Comparison of ENCODE assay signal across 8 mouse cellular contexts in genomic region chr8:12385686-12386488, GRCm38 (mm10). TPM values are rescaled to one million over a fixed set of nuclear protein-coding genes. Genes with fewer than 3 reads are reported as not detected.
DNase-seq lines count a peak whose midpoint lies in the region; ATAC-seq and TF ChIP-seq lines count a peak whose summit lies in the region.

No protein-coding gene starts in this region.

- no peak for TF ChIP-seq CTCF in small intestine, adult 2 months (IDR thresholded peaks at IDR 0.05; ENCODE audit: extremely low read depth, insufficient read length, insufficient replicate concordance, low read depth, low read length)

- DNase-seq in liver, embryonic 11.5 days (ENCODE audit: low spot score), result no peak
- DNase-seq in liver, result no peak
- peak; percentile 69 for DNase-seq in forebrain, embryonic 10.5 days (ENCODE audit: extremely low spot score, low spot score)
- DNase-seq in limb, embryonic 11.5 days (ENCODE audit: low spot score), result peak; percentile 63
- no peak for DNase-seq in adrenal gland, postnatal 25 days
- no peak for DNase-seq in adrenal gland, adult 18-20 months (ENCODE audit: low spot score in 2 of 2)
- no peak for DNase-seq in kidney, postnatal 14 days

- 0 out of 2 replicates have a peak, but pooled peaks cover 4% of the 10 kb centered on the region for H3K4me1 ChIP-seq in liver, embryonic 11.5 days (replicated peaks; ENCODE audit: control insufficient read depth, insufficient read depth, low read length)
- H3K4me1 ChIP-seq in forebrain, embryonic 10.5 days, result peaks cover 85% of the 10 kb centered on the region
- peaks cover 5% of the 10 kb centered on the region; the same call in 1 of the 2 replicates for H3K4me1 ChIP-seq in limb, embryonic 11.5 days (ENCODE audit: control insufficient read depth, insufficient read depth, low read length)
- peaks cover 2% of the 10 kb centered on the region; the same call in 1 of the 2 replicates for H3K4me1 ChIP-seq in small intestine, adult 2 months (ENCODE audit: control insufficient read depth, insufficient read depth, insufficient read length, low read length)

- 1% methylated on average over 73 of the region's 74 CpGs for WGBS in liver, embryonic 11.5 days
- under 1% methylated on average over 74 of the region's 74 CpGs for WGBS in forebrain, embryonic 10.5 days
- under 1% methylated on average over 74 of the region's 74 CpGs for WGBS in limb, embryonic 11.5 days
- WGBS in small intestine, adult 2 months, result 4% methylated on average over 74 of the region's 74 CpGs

- no peak for ATAC-seq in liver, embryonic 11.5 days (replicated peaks; ENCODE audit: low FRiP score)
- ATAC-seq in limb, embryonic 11.5 days (ENCODE audit: insufficient number of reproducible peaks, low FRiP score, low TSS enrichment, low read depth), result peak; percentile 39; the same call in 1 of the 2 replicates

- H3K27me3 ChIP-seq in liver, embryonic 11.5 days (replicated peaks; ENCODE audit: control insufficient read depth, insufficient read depth, low read length), result peaks cover 100% of the 10 kb centered on the region
- H3K27me3 ChIP-seq in forebrain, embryonic 10.5 days (ENCODE audit: poor library complexity, severe bottlenecking), result peaks cover 100% of the 10 kb centered on the region
- peaks cover 96% of the 10 kb centered on the region for H3K27me3 ChIP-seq in limb, embryonic 11.5 days (ENCODE audit: control insufficient read depth, insufficient read depth, low read length)
- peaks cover 76% of the 10 kb centered on the region for H3K27me3 ChIP-seq in small intestine, adult 2 months (ENCODE audit: control insufficient read depth, insufficient read depth, low read length)

- no peak for TF ChIP-seq POLR2A in small intestine, adult 2 months (IDR thresholded peaks at IDR 0.05; ENCODE audit: low read depth, low read length)

- H3K4me3 ChIP-seq in liver, embryonic 11.5 days (ENCODE audit: low read depth, low read length), result peak overlapping the region; percentile 13
- H3K4me3 ChIP-seq in forebrain, embryonic 10.5 days, result peak overlapping the region; percentile 60
- H3K4me3 ChIP-seq in limb, embryonic 11.5 days (ENCODE audit: low read depth, low read length), result 0 out of 2 replicates have a peak overlapping the region, but pooled peaks have one; percentile 6
- H3K4me3 ChIP-seq in small intestine, adult 2 months (ENCODE audit: low read depth, low read length), result peak overlapping the region; percentile 15; the same call in 1 of the 2 replicates

- peak overlapping the region; percentile 34 for H3K4me2 ChIP-seq in liver, embryonic 11.5 days
- H3K4me2 ChIP-seq in limb, embryonic 11.5 days (ENCODE audit: low read depth, severe bottlenecking), result peak overlapping the region; percentile 10; the same call in 1 of the 2 replicates

- H3K27ac ChIP-seq in liver, embryonic 11.5 days (ENCODE audit: low read depth, low read length), result no peak overlapping the region
- H3K27ac ChIP-seq in forebrain, embryonic 10.5 days, result peak overlapping the region; percentile 88
- no peak overlapping the region for H3K27ac ChIP-seq in limb, embryonic 11.5 days (replicated peaks; ENCODE audit: low read depth, low read length)
- H3K27ac ChIP-seq in small intestine, adult 2 months (ENCODE audit: insufficient read depth, low read depth, low read length), result no peak overlapping the region

- no peaks in the 10 kb centered on the region for H3K9me3 ChIP-seq in liver, embryonic 11.5 days (ENCODE audit: control insufficient read depth, low read length)
- no peaks in the 10 kb centered on the region for H3K9me3 ChIP-seq in forebrain, embryonic 10.5 days
- H3K9me3 ChIP-seq in limb, embryonic 11.5 days (ENCODE audit: control insufficient read depth, low read length), result no peaks in the 10 kb centered on the region

- no peak overlapping the region for H3K9ac ChIP-seq in liver, embryonic 11.5 days (ENCODE audit: low read depth, low read length)
- no peak overlapping the region for H3K9ac ChIP-seq in limb, embryonic 11.5 days (ENCODE audit: low read length)

- H3K36me3 ChIP-seq in liver, embryonic 11.5 days (ENCODE audit: control insufficient read depth, insufficient read depth, low read length), result no peaks in the 10 kb centered on the region
- H3K36me3 ChIP-seq in forebrain, embryonic 10.5 days (replicated peaks), result no peaks in the 10 kb centered on the region
- no peaks in the 10 kb centered on the region for H3K36me3 ChIP-seq in limb, embryonic 11.5 days (ENCODE audit: control insufficient read depth, insufficient read depth, low read length)
- H3K36me3 ChIP-seq in small intestine, adult 2 months (ENCODE audit: control insufficient read depth, insufficient read depth, low read length), result no peaks in the 10 kb centered on the region

RNA-seq across cellular contexts. Expression of gene Sox1, which starts 9.2 kb away (rescaled TPM):
- not detected in 2 replicates for polyA plus RNA-seq in liver, embryonic 11.5 days (2014; fragmentation: Nextera tagmentation; extraction: Ambion mirVana)
- 4.2 and 4.3 TPM in 2 replicates for polyA plus RNA-seq in forebrain, embryonic 10.5 days (2016; fragmentation: Nextera tagmentation; extraction: Ambion mirVana)
- not detected in 2 replicates for polyA plus RNA-seq in limb, embryonic 11.5 days (2014; fragmentation: Nextera tagmentation; extraction: Ambion mirVana)
- not detected in 2 replicates for polyA plus RNA-seq in small intestine, adult 2 months (2012; rRNA removed)
- total RNA-seq in adrenal gland, postnatal 25 days (2021), result not detected in 2 replicates
- not detected for total RNA-seq in adrenal gland, adult 18-20 months (2021)

Comparison
In these comparisons a context has a peak if more than half of its experiments do, and no peak if none do; other contexts are left out.
1. DNase-seq: peak in forebrain, embryonic 10.5 days (single experiment) and limb, embryonic 11.5 days (single experiment); none in liver, embryonic 11.5 days (single experiment), liver (single experiment), adrenal gland, postnatal 25 days (single experiment), adrenal gland, adult 18-20 months (0 of 2) and kidney, postnatal 14 days (single experiment).
2. H3K4me3 ChIP-seq: peak in every context shown above with its lines; median percentile 60 in forebrain, embryonic 10.5 days; 15 in small intestine, adult 2 months; 13 in liver, embryonic 11.5 days; 6 in limb, embryonic 11.5 days.